Mouse (Mus musculus): ENCODE data around the gene Olfr577. TPM values are rescaled to one million over a fixed set of nuclear protein-coding genes. Genes with fewer than 3 reads are reported as not detected.

The Olfr577 gene
- polyA plus RNA-seq, 1 experiment from 2014 or later = not detected

DNA sequence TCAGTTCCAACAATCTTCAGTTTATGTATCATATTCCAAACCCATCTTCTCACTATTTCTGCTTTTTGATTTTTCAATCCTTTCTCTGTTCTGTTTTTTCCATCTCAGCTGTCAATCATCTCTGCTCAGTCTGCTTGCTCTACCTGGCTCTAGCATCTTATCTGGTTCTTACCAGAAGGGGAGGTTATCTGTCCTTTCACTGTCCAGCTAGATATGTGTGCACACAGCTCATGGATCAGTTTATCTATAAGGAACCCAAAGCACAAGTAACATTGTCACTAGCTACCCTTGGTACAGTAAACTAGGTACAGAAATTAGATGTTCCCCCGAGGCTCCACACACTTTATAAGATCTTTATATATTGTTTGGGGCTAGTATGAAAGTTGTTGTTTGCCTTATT lies 32.3 kb downstream of the Olfr577 start:
- no peaks in the 10 kb centered on the region for H3K4me1 ChIP-seq (ENCODE audit: insufficient read depth)
- ATAC-seq (ENCODE audit: insufficient read depth) (no peak), DNase-seq (no peak)
- H3K9me3 ChIP-seq (ENCODE audit: low read depth, low read length) = no peaks in the 10 kb centered on the region
- no peak overlapping the region for H3K4me3 ChIP-seq (ENCODE audit: low read depth, low read length)
- no peaks in the 10 kb centered on the region for H3K27me3 ChIP-seq (ENCODE audit: insufficient read depth, low read length)
- no peak overlapping the region for H3K27ac ChIP-seq (ENCODE audit: low read depth)
- H3K4me2 ChIP-seq = no peak overlapping the region
- 83% methylated on average over 1 of the region's 1 CpGs for WGBS
- TF ChIP-seq CTCF (IDR thresholded peaks at IDR 0.05; ENCODE audit: low read depth) = no peak
- H3K36me3 ChIP-seq (ENCODE audit: insufficient read depth) = no peaks in the 10 kb centered on the region
- H3K9ac ChIP-seq = no peak overlapping the region

GRCm38 (mm10) chr7:102942475-102942874 lies 33.3 kb downstream of the Olfr577 start, which contains the start of gene Olfr573-ps1:
Olfr573-ps1 (minus strand) TSS chr7:102942575.
- no peak within 1 kb of the TSS for H3K9ac ChIP-seq
- H3K4me2 ChIP-seq = no peak within 1 kb of the TSS
- DNase-seq (no peak), ATAC-seq (ENCODE audit: insufficient read depth) (no peak)
- WGBS = 78% methylated on average over 2 of the region's 2 CpGs
- no peak for TF ChIP-seq CTCF (IDR thresholded peaks at IDR 0.05; ENCODE audit: low read depth)
- H3K4me1 ChIP-seq (ENCODE audit: insufficient read depth) = no peaks in the 10 kb centered on the region
- H3K4me3 ChIP-seq (ENCODE audit: low read depth, low read length) = no peak within 1 kb of the TSS
- H3K27me3 ChIP-seq (ENCODE audit: insufficient read depth, low read length) = no peaks in the 10 kb centered on the region
- no peak within 1 kb of the TSS for H3K27ac ChIP-seq (ENCODE audit: low read depth)
- no peaks in the 10 kb centered on the region for H3K9me3 ChIP-seq (ENCODE audit: low read depth, low read length)
- H3K36me3 ChIP-seq (ENCODE audit: insufficient read depth) = no peaks in the 10 kb centered on the region

DNA sequence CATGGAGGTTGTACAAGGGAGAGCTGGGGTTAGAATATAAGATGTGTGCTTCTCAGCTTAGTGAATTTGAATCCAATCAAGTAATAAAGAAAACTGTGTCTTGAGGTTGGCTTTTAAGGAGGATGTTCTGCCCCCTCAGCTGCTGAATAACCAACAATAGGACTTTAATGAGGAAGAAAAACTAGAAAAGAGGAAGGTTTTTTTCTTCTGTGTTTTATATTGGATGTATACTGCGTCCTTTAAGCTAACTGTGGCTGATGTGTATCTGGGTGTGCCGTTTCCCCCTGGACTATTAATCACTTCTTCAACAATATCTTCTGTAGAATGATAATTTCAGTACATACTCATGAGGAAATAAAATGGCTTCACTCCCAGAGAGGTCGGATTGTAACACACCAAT lies 48.6 kb downstream of the Olfr577 start:
- Histone ChIP-seq H3K4me1 (ENCODE audit: insufficient read depth) (no peaks in the 10 kb centered on the region), H3K9ac (no peak overlapping the region), H3K4me2 (no peak overlapping the region), H3K27ac (ENCODE audit: low read depth) (no peak overlapping the region), H3K9me3 (ENCODE audit: low read depth, low read length) (no peaks in the 10 kb centered on the region), H3K36me3 (ENCODE audit: insufficient read depth) (no peaks in the 10 kb centered on the region), H3K27me3 (ENCODE audit: insufficient read depth, low read length) (no peaks in the 10 kb centered on the region), H3K4me3 (ENCODE audit: low read depth, low read length) (no peak overlapping the region)
- no peak for TF ChIP-seq CTCF (IDR thresholded peaks at IDR 0.05; ENCODE audit: low read depth)
- ATAC-seq (ENCODE audit: insufficient read depth) = no peak
- WGBS = 63% methylated on average over 3 of the region's 3 CpGs
- DNase-seq = no peak

DNA sequence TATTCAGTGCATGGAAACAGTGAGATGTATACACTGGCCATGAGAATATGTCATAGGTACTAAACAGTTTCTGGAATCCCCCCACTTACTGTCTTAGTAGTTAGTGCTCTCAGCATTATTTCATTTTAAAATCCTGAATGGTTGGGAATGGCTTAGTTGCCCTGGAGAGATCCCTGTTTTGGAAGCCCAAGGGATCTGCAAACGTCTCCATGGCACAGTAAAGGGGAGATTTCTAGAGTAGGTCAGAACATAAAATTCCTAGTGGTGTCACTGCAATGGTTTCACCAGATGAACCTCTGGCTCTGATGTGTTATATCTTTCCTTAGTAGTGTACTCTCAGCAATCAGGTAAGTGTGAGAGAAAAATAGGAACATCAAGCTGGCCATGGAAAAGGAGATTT lies 51.6 kb downstream of the Olfr577 start, which contains the start of gene Olfr572:
Gene Olfr572 (plus strand): TSS at position 301 of the 400 bp plus-strand sequence.
- Histone ChIP-seq H3K4me2 (no peak within 1 kb of the TSS), H3K27ac (ENCODE audit: low read depth) (no peak within 1 kb of the TSS), H3K4me3 (ENCODE audit: low read depth, low read length) (no peak within 1 kb of the TSS), H3K27me3 (ENCODE audit: insufficient read depth, low read length) (no peaks in the 10 kb centered on the region), H3K9ac (no peak within 1 kb of the TSS), H3K9me3 (ENCODE audit: low read depth, low read length) (no peaks in the 10 kb centered on the region), H3K4me1 (ENCODE audit: insufficient read depth) (no peaks in the 10 kb centered on the region), H3K36me3 (ENCODE audit: insufficient read depth) (no peaks in the 10 kb centered on the region)
- no peak for TF ChIP-seq CTCF (IDR thresholded peaks at IDR 0.05; ENCODE audit: low read depth)
- DNase-seq (no peak), ATAC-seq (ENCODE audit: insufficient read depth) (no peak)
- 54% methylated on average over 1 of the region's 1 CpGs for WGBS

Other genes with a start within 250 kb of the Olfr577 start
- not detected in 2 replicates for gene Olfr559, start 248.5 kb downstream of the Olfr577 start, polyA plus RNA-seq (2014; fragmentation: Nextera tagmentation; extraction: Ambion mirVana)
- gene Olfr560, start 216.6 kb downstream of the Olfr577 start, polyA plus RNA-seq (2014; fragmentation: Nextera tagmentation; extraction: Ambion mirVana) = not detected in 2 replicates
- gene Olfr78, start 216.5 kb downstream of the Olfr577 start, polyA plus RNA-seq (2014; fragmentation: Nextera tagmentation; extraction: Ambion mirVana) = 0.09 and 0.12 TPM in 2 replicates
- not detected in 2 replicates for gene Olfr561, start 204.7 kb downstream of the Olfr577 start, polyA plus RNA-seq (2014; fragmentation: Nextera tagmentation; extraction: Ambion mirVana)
- not detected in 2 replicates for gene Olfr564, start 172.5 kb downstream of the Olfr577 start, polyA plus RNA-seq (2014; fragmentation: Nextera tagmentation; extraction: Ambion mirVana)
- not detected in 2 replicates for gene Olfr566, start 117.2 kb downstream of the Olfr577 start, polyA plus RNA-seq (2014; fragmentation: Nextera tagmentation; extraction: Ambion mirVana)
- not detected in 2 replicates for gene Olfr568, start 98.8 kb downstream of the Olfr577 start, polyA plus RNA-seq (2014; fragmentation: Nextera tagmentation; extraction: Ambion mirVana)
- gene Olfr569, start 85.1 kb downstream of the Olfr577 start, polyA plus RNA-seq (2014; fragmentation: Nextera tagmentation; extraction: Ambion mirVana) = not detected in 2 replicates
- gene Olfr570, start 81.4 kb downstream of the Olfr577 start, polyA plus RNA-seq (2014; fragmentation: Nextera tagmentation; extraction: Ambion mirVana) = not detected in 2 replicates
- gene Olfr571, start 58.4 kb downstream of the Olfr577 start, polyA plus RNA-seq (2014; fragmentation: Nextera tagmentation; extraction: Ambion mirVana) = not detected in 2 replicates
- gene Olfr572, start 51.5 kb downstream of the Olfr577 start, polyA plus RNA-seq (2014; fragmentation: Nextera tagmentation; extraction: Ambion mirVana) = not detected in 2 replicates
- gene Olfr573-ps1, start 33.4 kb downstream of the Olfr577 start, polyA plus RNA-seq (2014; fragmentation: Nextera tagmentation; extraction: Ambion mirVana) = not detected in 2 replicates
- gene Olfr574, start 27.5 kb downstream of the Olfr577 start, polyA plus RNA-seq (2014; fragmentation: Nextera tagmentation; extraction: Ambion mirVana) = not detected in 2 replicates
- gene Olfr575, start 17.2 kb downstream of the Olfr577 start, polyA plus RNA-seq (2014; fragmentation: Nextera tagmentation; extraction: Ambion mirVana) = not detected in 2 replicates
- not detected in 2 replicates for gene Olfr576, start 13.3 kb downstream of the Olfr577 start, polyA plus RNA-seq (2014; fragmentation: Nextera tagmentation; extraction: Ambion mirVana)
- not detected in 2 replicates for gene Olfr578, start 13.4 kb upstream of the Olfr577 start, polyA plus RNA-seq (2014; fragmentation: Nextera tagmentation; extraction: Ambion mirVana)
- gene Olfr582, start 62.1 kb upstream of the Olfr577 start, polyA plus RNA-seq (2014; fragmentation: Nextera tagmentation; extraction: Ambion mirVana) = not detected in 2 replicates
- not detected in 2 replicates for gene Olfr583, start 75.4 kb upstream of the Olfr577 start, polyA plus RNA-seq (2014; fragmentation: Nextera tagmentation; extraction: Ambion mirVana)
- not detected in 2 replicates for gene Olfr584, start 105.9 kb upstream of the Olfr577 start, polyA plus RNA-seq (2014; fragmentation: Nextera tagmentation; extraction: Ambion mirVana)
- not detected in 2 replicates for gene Olfr585, start 121.8 kb upstream of the Olfr577 start, polyA plus RNA-seq (2014; fragmentation: Nextera tagmentation; extraction: Ambion mirVana)
- gene Olfr586, start 149.7 kb upstream of the Olfr577 start, polyA plus RNA-seq (2014; fragmentation: Nextera tagmentation; extraction: Ambion mirVana) = not detected in 2 replicates
- gene Olfr588-ps1, start 164.9 kb upstream of the Olfr577 start, polyA plus RNA-seq (2014; fragmentation: Nextera tagmentation; extraction: Ambion mirVana) = not detected in 2 replicates
- gene Olfr589, start 180.4 kb upstream of the Olfr577 start, polyA plus RNA-seq (2014; fragmentation: Nextera tagmentation; extraction: Ambion mirVana) = not detected in 2 replicates
- gene Olfr591, start 202.4 kb upstream of the Olfr577 start, polyA plus RNA-seq (2014; fragmentation: Nextera tagmentation; extraction: Ambion mirVana) = not detected in 2 replicates
- not detected in 2 replicates for gene Olfr592, start 208.9 kb upstream of the Olfr577 start, polyA plus RNA-seq (2014; fragmentation: Nextera tagmentation; extraction: Ambion mirVana)
- gene Olfr593, start 235.9 kb upstream of the Olfr577 start, polyA plus RNA-seq (2014; fragmentation: Nextera tagmentation; extraction: Ambion mirVana) = not detected in 2 replicates
- gene Olfr594, start 241.1 kb upstream of the Olfr577 start, polyA plus RNA-seq (2014; fragmentation: Nextera tagmentation; extraction: Ambion mirVana) = not detected in 2 replicates

Measured in lung, embryonic 14.5 days (tissue).